Mouse (Mus musculus): ENCODE measurements around the gene Olfr1115.
"Not testable (repeated sequence)": the region's sequence is repeated elsewhere in the genome, so short reads cannot be mapped to it uniquely, and the experiment has no call there.

The Olfr1115 gene

GRCm38 (mm10) chr2:87247713-87248112, at the start of gene Olfr1115:
Gene Olfr1115, plus strand, starts transcription at chr2:87248013.
- no peak for DNase-seq (ENCODE audit: low spot score in 2 of 2)

- no peak for DNase-seq (ENCODE audit: low spot score in 2 of 2)
These were observed 39.1 kb upstream of the Olfr1115 start, which contains the start of gene Olfr1113 for GRCm38 (mm10) chr2:87208670-87209069. Gene Olfr1113, plus strand, starts transcription at chr2:87208970.

GRCm38 (mm10) chr2:87267234-87267633, 19.4 kb downstream of the Olfr1115 start, which contains the start of gene Olfr1116:
Gene Olfr1116, plus strand, starts transcription at chr2:87267534.
- no peak for DNase-seq (ENCODE audit: low spot score in 2 of 2)

- not testable (repeated sequence) for DNase-seq (ENCODE audit: low spot score in 2 of 2)
These were observed 46.2 kb downstream of the Olfr1115 start for GRCm38 (mm10) chr2:87293977-87294376.
